Mouse (Mus musculus) small intestine, adult 2 months (tissue): ENCODE data around the gene Pepd.

Source experiments
- CTCF ChIP-seq: fragments of 200-500 bp; IDR thresholded peaks from 2 replicates; pipeline ENCODE4 v1.5.1; 2012; ENCODE audit warnings: low read depth, mild to moderate bottlenecking, control low read depth, inconsistent platforms, low read length, moderate library complexity, mixed read lengths; ENCODE audit not compliant: insufficient replicate concordance, insufficient read length; ENCODE audit errors: extremely low read depth
- POLR2A ChIP-seq: fragments of 200-500 bp; IDR thresholded peaks from 2 replicates; pipeline ENCODE4 v1.6.1; 2012; ENCODE audit warnings: low read depth, mild to moderate bottlenecking, control low read depth, inconsistent platforms, low read length, moderate library complexity

DNA sequence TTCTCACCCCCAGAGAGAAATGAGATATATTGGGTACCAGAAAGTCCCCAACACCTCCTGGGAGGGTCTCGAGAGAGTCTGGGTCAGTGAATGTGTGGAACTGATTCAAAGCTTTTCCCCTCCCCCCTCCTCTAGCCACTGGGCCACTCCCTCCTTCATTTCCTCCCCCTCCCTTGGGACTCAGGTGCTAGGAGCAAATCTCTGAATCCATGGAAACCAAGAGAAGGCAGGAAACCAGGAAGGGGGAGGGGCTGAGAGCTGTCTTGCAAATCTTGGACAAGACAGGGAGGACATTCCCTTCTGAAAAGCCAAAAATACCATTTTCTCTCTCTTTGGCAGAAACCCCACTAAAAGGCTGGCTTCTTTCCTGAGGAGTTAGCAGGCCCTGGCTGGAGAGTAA lies 15.1 kb upstream of the Pepd start:
- TF ChIP-seq POLR2A (no peak), CTCF (no peak)
